Mouse (Mus musculus) cerebellum, adult 11-12 months (tissue): Measurements from ENCODE around the gene Frmd4b.

ENCODE experiments used
- DNase-seq: peaks from one replicate; pipeline ENCODE4 v3.0.0; 2022

Frmd4b gene

DNA sequence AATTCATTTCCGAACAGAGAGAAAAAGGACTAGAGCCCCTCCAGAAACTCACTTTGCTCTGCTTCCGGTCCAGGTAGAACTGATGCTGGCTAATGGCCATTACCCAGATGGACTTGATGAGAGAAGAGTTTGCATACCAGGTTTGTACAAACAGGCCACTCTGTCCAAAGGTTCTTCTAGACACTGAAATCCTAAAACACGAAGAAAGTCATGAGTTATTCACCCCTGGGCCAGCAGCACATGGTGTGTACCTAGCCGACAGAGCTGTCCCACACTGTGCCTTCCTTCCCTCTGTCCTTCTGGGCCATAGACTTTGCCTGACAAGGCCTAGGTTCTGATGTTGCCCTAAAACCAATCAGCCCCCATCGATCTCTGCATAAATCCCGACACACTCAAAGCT lies 308.8 kb downstream of the Frmd4b start:
- no peak for DNase-seq

- no peak for DNase-seq
These were observed 310.1 kb downstream of the Frmd4b start for GRCm38 (mm10) chr6:97307231-97307630.

- DNase-seq, result peak; percentile 14
These were observed 311.0 kb downstream of the Frmd4b start for GRCm38 (mm10) chr6:97306351-97306750.

GRCm38 (mm10) chr6:97305491-97305890 lies 311.9 kb downstream of the Frmd4b start:
- DNase-seq, result no peak

- DNase-seq, result peak; percentile 53
These were observed 312.3 kb downstream of the Frmd4b start for GRCm38 (mm10) chr6:97305010-97305409.

DNA sequence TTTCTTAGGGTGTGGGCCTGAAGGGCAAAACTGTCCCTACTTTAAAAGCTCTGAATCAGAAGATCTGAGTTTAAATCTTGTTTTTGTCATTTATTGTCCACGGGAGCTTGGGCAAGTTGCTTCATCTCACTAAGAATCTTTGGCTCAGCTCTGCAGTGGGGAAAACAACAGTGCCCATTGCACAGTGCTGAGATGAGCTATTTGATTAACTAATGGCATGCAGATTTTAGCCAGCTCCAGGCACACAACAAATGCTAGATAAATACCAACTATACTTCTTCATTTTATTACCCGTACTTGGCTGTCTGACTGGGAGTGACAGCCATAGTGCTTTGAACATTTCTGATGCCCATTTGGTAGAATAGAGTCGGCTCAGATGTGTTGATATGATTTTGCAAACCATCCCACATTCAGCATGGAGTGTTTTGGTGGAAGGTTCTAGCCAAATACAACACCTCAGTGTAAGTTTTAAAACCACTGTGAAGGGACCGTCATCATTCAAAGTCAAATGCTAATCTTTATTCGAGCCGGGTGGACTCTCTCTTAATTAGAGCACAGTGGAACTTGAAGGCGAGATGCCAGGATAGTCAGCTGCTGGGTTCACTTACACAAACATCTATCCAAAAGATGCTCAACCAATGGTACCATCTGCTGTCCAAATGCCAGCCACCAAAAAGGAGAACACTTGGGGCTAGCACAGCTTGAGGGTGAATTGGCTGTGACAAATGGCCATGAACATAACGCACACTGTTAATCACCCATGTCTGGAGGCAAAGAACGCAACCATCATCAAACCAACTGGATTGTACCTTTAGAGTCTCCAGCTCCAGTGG lies 313.8 kb downstream of the Frmd4b start:
- DNase-seq, result peak; percentile 47

- DNase-seq, result no peak
These were observed 315.0 kb downstream of the Frmd4b start for GRCm38 (mm10) chr6:97302303-97302702.

DNA sequence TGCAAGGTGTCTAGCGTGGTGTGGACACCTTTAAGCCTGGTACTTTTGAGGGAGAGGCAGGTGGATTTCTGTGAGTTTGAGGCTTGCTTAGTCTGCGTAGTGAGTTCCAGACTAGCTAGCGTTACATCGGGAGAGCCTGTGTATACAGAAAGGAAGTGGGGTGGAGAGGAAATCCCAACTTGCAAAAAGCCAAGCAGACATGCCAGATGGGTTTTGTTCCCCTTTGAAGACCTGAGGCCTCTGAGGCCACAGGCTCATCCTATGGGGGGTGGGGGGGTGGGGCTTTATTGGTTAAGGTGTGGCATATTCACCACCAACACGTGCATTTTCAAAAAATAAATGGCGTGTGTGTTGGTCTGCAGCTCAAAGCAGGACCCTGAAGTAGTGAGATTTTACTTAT lies 316.7 kb downstream of the Frmd4b start:
- DNase-seq, result no peak

DNA sequence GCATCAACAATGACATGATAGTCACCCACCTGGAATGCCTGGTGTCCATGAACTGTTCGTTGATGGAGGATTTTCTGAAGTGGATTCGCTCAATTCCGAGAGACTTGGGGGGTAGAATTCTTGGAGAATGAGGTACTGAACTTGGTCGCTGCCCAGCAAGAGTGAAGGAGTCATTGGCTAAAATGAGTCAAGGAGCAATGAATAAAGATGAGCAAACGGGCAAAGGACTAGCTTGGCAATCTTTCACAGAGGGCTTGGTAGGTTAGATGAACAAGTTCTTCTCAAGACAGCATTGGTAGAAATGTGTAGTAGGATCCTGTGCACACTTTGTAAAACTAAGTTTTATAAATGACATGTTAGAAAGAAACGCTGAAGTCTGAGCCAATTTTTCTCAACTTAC lies 317.2 kb downstream of the Frmd4b start:
- no peak for DNase-seq

GRCm38 (mm10) chr6:97297151-97297550 lies 320.2 kb downstream of the Frmd4b start:
- DNase-seq, result no peak

DNA sequence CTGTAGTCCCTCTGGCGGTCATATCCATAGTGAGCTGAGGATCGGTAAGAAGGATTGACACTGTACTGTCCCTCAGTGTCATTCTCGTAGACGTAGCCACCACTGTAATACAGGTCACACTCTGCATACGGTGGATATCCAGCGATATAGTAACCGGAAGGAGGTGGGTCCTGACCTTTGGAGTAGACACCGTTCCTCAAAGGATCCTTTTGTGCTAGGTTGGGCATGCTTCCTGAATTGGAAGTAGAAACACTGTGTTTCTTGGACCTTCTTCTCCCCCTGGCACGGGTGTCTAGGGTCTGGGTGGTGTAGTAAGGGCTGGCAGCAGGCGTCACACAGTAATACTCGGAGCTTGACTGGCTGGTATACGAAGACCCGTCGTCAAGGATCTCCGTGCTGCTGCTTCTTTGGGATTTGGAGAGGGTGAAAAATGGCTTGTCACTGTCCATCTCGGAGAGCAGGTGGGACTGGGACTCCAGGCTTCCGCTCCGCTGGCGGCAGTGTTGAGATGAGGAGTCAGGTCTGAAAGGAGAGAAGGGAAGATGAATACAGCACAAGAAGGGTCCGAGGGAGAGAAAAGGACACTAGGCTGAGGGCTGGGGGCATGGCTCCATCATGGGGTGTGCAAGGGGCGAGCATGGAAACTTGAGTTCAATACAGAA lies 321.3 kb downstream of the Frmd4b start:
- DNase-seq, result no peak

DNA sequence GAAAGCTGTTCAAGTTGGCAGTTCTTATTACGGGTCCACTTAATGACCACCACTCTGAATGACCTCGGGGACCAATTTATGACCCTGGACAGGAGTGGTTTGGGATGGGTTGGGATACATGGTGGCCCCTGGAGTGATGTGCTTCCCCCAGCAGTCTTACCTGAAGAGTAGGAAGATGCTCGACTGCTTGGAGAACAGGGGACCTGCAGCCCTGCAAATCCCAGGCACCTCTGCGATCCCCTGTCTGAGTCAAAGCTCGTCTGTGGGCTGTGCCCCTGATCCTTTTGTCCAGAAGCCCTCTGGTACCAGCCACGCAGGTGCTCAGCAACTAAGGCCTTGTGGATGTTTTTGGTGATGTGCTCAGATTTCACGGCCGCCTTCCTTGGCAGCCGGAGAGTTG lies 321.9 kb downstream of the Frmd4b start:
- no peak for DNase-seq

DNA sequence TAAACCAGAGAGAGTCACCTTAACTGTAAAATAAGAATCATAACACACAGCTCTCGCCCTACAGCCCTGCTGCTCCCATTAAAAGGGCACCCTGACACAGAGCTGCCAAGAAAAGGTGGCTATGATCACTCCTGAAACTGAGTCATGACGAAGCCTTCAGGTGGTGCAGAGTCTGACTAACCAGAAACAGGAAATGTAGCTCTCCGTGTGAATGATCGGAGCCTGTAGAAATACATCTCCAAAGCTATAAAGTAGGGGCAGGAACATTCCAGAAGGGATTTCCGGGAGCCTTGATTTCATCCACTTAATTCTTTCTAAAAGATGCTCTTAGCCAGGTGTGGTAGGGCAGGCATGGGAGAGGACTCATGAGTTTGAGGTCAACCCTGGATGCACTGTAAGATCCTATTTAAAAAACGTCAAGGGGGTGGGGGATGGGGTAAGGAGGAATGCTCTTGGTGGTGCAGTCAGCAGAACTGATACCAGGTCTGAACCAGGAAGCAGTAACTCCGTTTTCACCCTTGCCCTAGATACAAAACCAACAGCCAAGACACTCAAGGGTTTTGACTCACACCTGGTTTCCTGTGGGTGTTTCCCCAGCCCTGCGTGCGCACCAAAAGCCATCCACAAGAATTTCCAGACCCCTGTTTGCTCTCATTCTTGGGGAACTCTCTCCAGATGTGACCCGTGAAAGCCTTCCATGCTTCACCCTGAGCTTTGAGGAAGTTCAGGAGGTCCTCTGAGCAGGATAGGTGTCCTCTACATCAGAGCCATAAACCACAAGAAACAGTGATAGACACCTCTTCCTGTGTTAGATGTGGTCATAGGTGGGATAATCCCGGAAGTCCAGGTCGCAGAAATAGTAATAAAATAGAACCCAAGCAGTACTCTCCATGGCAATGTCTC lies 323.4 kb downstream of the Frmd4b start:
- DNase-seq, result no peak

- no peak for DNase-seq
These were observed 324.4 kb downstream of the Frmd4b start for GRCm38 (mm10) chr6:97292894-97293293.

DNA sequence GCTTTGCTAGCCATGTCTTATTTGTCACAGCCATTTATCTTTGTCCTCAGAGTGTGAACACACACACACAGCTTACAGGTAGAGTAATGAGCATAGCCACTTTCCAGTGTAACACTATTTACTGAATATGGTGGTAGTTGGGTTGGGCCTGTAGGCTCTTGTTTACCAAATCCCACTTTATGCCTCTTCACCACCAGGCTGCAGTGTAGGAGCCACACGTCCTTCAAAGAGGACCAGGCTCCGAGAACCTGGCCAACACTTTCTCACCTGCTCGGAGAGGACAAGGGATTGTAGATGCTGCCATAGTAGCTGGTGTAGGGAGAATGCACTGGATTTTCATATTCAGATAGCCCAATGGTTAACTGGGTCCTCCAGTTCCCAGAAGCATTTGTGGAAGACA lies 325.2 kb downstream of the Frmd4b start:
- no peak for DNase-seq

GRCm38 (mm10) chr6:97291159-97291908 lies 326.0 kb downstream of the Frmd4b start:
- no peak for DNase-seq

DNA sequence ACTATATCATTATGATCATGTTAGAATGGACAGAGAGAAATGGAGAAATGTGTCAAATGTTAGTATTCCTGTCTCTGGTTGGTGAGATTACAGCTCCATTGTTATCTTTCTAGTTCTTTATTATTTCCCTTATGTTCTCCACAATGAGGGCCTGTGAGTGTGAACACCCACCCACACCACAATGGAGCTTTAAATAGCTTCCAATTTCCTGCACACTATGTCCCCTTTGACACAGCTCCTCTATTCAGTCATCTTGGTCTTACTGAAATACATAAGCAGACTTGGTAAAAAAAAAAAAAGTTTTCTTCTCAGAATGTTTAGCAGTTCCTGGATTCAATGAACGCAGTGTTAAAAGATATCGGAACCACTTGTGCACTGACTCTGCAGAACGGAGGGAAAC lies 326.7 kb downstream of the Frmd4b start:
- no peak for DNase-seq

DNA sequence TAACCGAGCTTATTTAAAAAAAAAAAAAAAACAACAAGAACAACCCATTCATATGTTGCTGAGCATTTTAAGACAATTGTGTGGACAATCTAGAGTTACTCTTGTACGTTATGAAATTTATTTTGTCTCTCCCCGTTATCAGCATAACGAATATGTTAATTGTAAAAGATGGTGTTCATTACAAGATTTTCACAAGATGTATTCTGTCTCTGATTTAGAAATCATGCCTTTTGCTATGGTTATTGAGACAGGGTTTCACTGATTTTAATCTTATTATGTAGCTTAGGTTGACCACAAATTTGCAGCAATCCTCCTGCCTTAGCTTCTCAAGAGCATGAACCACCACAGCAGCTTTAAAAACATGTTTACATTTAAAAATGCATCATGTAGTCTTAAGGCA lies 327.5 kb downstream of the Frmd4b start:
- no peak for DNase-seq

DNA sequence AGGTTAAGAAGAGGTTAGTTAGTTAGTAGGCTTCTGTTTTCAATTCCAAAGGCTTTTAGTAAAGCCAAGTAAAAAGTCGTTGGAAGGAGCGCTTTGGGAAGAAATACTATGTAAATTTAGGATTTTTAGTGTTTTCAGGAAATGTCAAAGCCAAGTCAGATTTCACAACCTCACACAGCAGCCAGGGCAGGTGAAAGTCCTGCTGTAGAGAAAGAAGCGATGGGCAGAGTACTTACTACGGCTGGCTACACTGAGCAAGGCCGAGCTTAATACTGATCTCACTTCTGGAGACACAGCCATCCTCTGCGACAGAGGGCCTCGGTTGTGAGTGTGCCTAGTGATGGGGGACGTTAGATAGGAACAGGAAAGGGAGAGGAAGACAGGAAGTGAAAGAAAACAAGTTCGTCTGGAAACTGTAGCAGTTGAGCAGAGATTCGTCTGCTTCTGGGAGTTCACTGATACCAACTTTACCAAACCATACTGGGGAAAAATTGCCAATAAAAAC lies 328.0 kb downstream of the Frmd4b start:
- DNase-seq, result no peak

DNA sequence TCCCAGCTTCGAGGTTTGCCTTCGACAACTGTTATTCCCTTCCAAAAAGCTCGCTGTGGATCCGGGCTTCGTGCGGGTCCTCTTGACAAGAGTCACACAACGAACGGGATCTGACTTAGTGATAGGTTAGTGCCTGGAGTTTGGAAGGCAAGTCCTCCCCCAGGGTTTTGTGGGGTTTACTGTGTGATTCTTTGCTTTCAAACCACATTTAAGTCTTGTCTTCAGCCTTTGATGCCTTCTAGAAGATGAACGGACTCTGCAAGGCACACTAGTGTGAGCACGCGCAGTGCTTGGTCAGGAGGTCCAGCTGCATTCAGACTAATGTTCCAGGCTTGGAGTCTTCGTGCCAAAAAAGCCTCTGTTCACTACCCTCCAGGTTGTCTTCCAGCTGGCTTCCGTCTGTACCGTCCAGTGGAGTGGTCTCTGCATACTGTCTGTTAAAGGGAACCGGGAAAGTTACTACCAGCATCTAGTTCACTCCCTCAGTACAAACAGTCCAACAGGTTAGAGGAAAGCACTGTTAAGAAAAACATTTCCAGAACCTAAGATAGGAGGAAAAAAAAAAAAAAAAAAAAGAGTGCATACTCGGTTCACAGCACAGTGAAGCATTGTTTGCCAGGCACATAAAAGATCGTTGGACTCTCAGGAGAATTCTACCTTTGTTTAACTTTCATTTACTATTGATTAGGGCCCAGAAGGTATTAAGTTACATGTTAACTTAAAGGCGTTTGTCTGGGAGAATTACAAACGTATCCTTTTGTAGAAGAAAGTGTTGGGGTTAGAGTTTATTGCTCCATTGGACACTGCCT lies 329.1 kb downstream of the Frmd4b start:
- no peak for DNase-seq

DNA sequence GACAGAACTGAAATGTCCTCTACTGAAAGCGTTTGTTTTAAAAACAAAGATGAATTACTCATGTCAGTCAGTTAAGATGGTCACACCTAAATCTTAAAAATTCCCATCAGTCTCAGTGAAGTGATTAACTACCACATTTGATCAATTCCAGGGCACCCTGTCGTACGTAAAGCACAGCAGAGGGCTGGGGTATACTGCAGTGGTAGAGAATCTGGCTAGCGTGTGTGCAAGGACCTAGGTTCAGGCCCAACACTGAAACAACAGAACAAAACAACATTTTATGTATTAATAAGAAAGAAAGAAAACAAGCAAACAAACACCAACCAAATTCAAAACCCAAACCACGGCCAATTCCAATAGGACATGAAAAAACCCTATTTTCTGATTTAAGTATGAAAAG lies 331.0 kb downstream of the Frmd4b start:
- DNase-seq, result no peak

DNA sequence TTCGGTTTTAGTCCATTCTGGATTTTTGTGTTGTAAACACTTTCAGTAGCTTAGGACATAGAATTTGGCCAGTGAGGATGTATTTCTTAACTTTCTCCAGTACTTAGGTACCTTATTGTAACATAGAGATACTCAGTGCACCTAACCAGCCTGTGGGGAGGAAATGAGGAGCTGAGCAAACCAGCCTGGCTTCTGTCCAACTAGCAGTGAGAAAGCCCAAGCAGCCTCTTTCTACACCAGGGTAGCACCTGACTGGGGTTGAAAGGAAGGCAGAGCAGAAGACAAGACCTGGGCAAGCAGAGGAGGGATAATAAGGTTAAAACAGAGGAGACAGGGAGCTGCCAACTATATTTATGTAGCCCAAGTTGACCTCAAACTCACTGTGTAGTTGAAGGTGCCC lies 333.7 kb downstream of the Frmd4b start:
- DNase-seq, result no peak
